In genomic region chr11:60247753-60248550, GRCm38 (mm10) we compare ENCODE assay signal across 11 mouse cellular contexts. TPM values are rescaled to one million over a fixed set of nuclear protein-coding genes. Genes with fewer than 3 reads are reported as not detected.
A peak's percentile ranks its signal among the peaks of the same experiment; 100 is the strongest.
DNase-seq lines count a peak whose midpoint lies in the region; ATAC-seq and TF ChIP-seq lines count a peak whose summit lies in the region.
"Had no signal": no experiment of that assay in that cellular context is flagged by ENCODE, and none has a peak within 500 bp of the region (broad histone marks: within the 10 kb centered on the region; RNA-seq: fewer than 3 reads in every experiment).

No protein-coding gene starts in this region.

- peaks cover 4% of the 10 kb centered on the region; the same call in 1 of the 2 replicates for H3K9me3 ChIP-seq in limb, embryonic 13.5 days
- H3K9me3 ChIP-seq in liver, postnatal 0 days (ENCODE audit: low read length): no peaks in the 10 kb centered on the region
- H3K9me3 ChIP-seq: heart, embryonic 10.5 days had no signal

- peaks cover 24% of the 10 kb centered on the region for H3K36me3 ChIP-seq in limb, embryonic 13.5 days
- H3K36me3 ChIP-seq in liver, postnatal 0 days (replicated peaks; ENCODE audit: insufficient read depth, low read length): peaks cover 6% of the 10 kb centered on the region; the same call in 1 of the 2 replicates

- ATAC-seq in limb, embryonic 13.5 days (ENCODE audit: low FRiP score, low read depth): no peak
- no peak for ATAC-seq in liver, postnatal 0 days

- DNase-seq in left cerebral cortex, postnatal 4 days: peak; percentile 62
- no peak for DNase-seq in left cerebral cortex, postnatal 10 days (ENCODE audit: extremely low spot score in 1 of 2, low spot score in 2 of 2)
- peak; percentile 81 for DNase-seq in cerebellum, adult 11-12 months
- peak; percentile 71 to 77 for DNase-seq in cerebellum, postnatal 14 days
- DNase-seq in urinary bladder, postnatal 14 days (ENCODE audit: low spot score): no peak
- no peak for DNase-seq in liver, postnatal 0 days
- DNase-seq: kidney, postnatal 10 days had no signal

- no peak overlapping the region for H3K4me2 ChIP-seq in limb, embryonic 13.5 days (replicated peaks)
- H3K4me2 ChIP-seq in liver, postnatal 0 days (ENCODE audit: low read depth, low read length): no peak overlapping the region
- H3K4me2 ChIP-seq: liver, embryonic 11.5 days had no signal

- H3K9ac ChIP-seq in limb, embryonic 13.5 days: no peak overlapping the region
- no peak overlapping the region for H3K9ac ChIP-seq in liver, postnatal 0 days (replicated peaks)

- no peak for TF ChIP-seq CTCF in liver, postnatal 0 days (IDR thresholded peaks at IDR 0.05; ENCODE audit: low read depth)

- H3K4me1 ChIP-seq in limb, embryonic 13.5 days: peaks cover 30% of the 10 kb centered on the region
- H3K4me1 ChIP-seq in liver, postnatal 0 days (ENCODE audit: insufficient read depth): no peaks in the 10 kb centered on the region

- intact Hi-C loops in left cerebral cortex, postnatal 4 days (cut with DNase I): no loop called here
- intact Hi-C loops in left cerebral cortex, postnatal 10 days (cut with DNase I): no loop called here

- WGBS in limb, embryonic 13.5 days: 41% methylated on average over 5 of the region's 5 CpGs
- 58% methylated on average over 5 of the region's 5 CpGs for WGBS in liver, postnatal 0 days (ENCODE audit: insufficient replicate concordance)

- H3K4me3 ChIP-seq in limb, embryonic 13.5 days: no peak overlapping the region
- H3K4me3 ChIP-seq in liver, postnatal 0 days (ENCODE audit: low read depth, low read length): no peak overlapping the region
- H3K4me3 ChIP-seq: erythroblast, embryonic 14.5 days; heart, embryonic 10.5 days had no signal

- H3K27me3 ChIP-seq in limb, embryonic 13.5 days: no peaks in the 10 kb centered on the region
- H3K27me3 ChIP-seq in liver, postnatal 0 days (ENCODE audit: insufficient read depth, low read length): no peaks in the 10 kb centered on the region

- no peak for TF ChIP-seq EP300 in liver, postnatal 0 days (IDR thresholded peaks at IDR 0.05; ENCODE audit: low read depth)

- H3K27ac ChIP-seq in limb, embryonic 13.5 days: 0 out of 2 replicates have a peak overlapping the region, but pooled peaks have one; percentile 33
- no peak overlapping the region for H3K27ac ChIP-seq in liver, postnatal 0 days (ENCODE audit: low read depth)
- H3K27ac ChIP-seq: heart, embryonic 10.5 days had no signal

RNA-seq across cellular contexts. Expression of gene Srebf1, which starts 25.6 kb away (rescaled TPM):
- total RNA-seq in left cerebral cortex, postnatal 4 days (2021): 10 to 100 TPM; 60.3 to 67.5 TPM
- 10 to 100 TPM; 41.5 to 43.0 TPM for total RNA-seq in left cerebral cortex, postnatal 10 days (2021)
- polyA plus RNA-seq in limb, embryonic 13.5 days (2015; fragmentation: Nextera tagmentation; extraction: Ambion mirVana): 64.5 and 65.7 TPM in 2 replicates
- 21.4 and 31.0 TPM in 2 replicates for polyA plus RNA-seq in liver, postnatal 0 days (2015; fragmentation: Nextera tagmentation; extraction: Ambion mirVana)

Comparison
In these comparisons a context has a peak if more than half of its experiments do, and no peak if none do; other contexts are left out.
1. DNase-seq: peak in left cerebral cortex, postnatal 4 days (single experiment), cerebellum, adult 11-12 months (single experiment) and cerebellum, postnatal 14 days (2 of 2); none in left cerebral cortex, postnatal 10 days (0 of 2), urinary bladder, postnatal 14 days (single experiment) and liver, postnatal 0 days (single experiment).